Mouse (Mus musculus) limb, embryonic 11.5 days (tissue): ENCODE data around the gene Tsnaxip1. TPM values are rescaled to one million over a fixed set of nuclear protein-coding genes. Genes with fewer than 3 reads are reported as not detected.
A peak's percentile ranks its signal among the peaks of the same experiment; 100 is the strongest.
"Not testable (repeated sequence)": the region's sequence is repeated elsewhere in the genome, so short reads cannot be mapped to it uniquely, and the experiment has no call there.

ENCODE experiments used
- ATAC-seq: fragments of 200-750 bp; cut with Nextera tagmentation; 2 replicates; pipeline ENCODE4 v1.8.0; 2017; ENCODE audit warnings: low read depth; ENCODE audit not compliant: insufficient number of reproducible peaks, low FRiP score, low TSS enrichment
- DNase-seq: peaks from one replicate; pipeline ENCODE4 v3.0.0-alpha.2; 2015; ENCODE audit warnings: low spot score
- H3K27ac ChIP-seq: fragments of 300-500 bp; sonication (generic); replicated peaks from 2 replicates; pipeline ENCODE4 v1.5.1; 2014; ENCODE audit warnings: low read depth, mild to moderate bottlenecking, low read length
- H3K27me3 ChIP-seq: fragments of 300-500 bp; sonication (generic); 2 replicates; pipeline ENCODE4 v1.6.1; 2014; ENCODE audit warnings: mild to moderate bottlenecking, low read length, mixed read lengths; ENCODE audit not compliant: control insufficient read depth, insufficient read depth
- H3K36me3 ChIP-seq: fragments of 300-500 bp; sonication (generic); 2 replicates; pipeline ENCODE4 v1.6.1; 2014; ENCODE audit warnings: mild to moderate bottlenecking, low read length, moderate library complexity, mixed read lengths; ENCODE audit not compliant: control insufficient read depth, insufficient read depth
- H3K4me1 ChIP-seq: fragments of 300-500 bp; sonication (generic); 2 replicates; pipeline ENCODE4 v1.6.1; 2014; ENCODE audit warnings: low read length, mixed read lengths; ENCODE audit not compliant: control insufficient read depth, insufficient read depth
- H3K4me2 ChIP-seq: fragments of 300-500 bp; sonication (generic); 2 replicates; pipeline ENCODE4 v1.6.1; 2014; ENCODE audit warnings: low read depth, mild to moderate bottlenecking, moderate library complexity; ENCODE audit not compliant: severe bottlenecking
- H3K4me3 ChIP-seq: fragments of 300-500 bp; sonication (generic); 2 replicates; pipeline ENCODE4 v1.5.1; 2014; ENCODE audit warnings: low read depth, low read length
- H3K9ac ChIP-seq: fragments of 300-500 bp; sonication (generic); 2 replicates; pipeline ENCODE4 v1.6.1; 2014; ENCODE audit warnings: mild to moderate bottlenecking, low read length
- H3K9me3 ChIP-seq: fragments of 300-500 bp; sonication (generic); 2 replicates; pipeline ENCODE4 v1.6.1; 2016; ENCODE audit warnings: low read length; ENCODE audit not compliant: control insufficient read depth
- WGBS: fragments of 180-500 bp; shearing (Covaris S2); extraction: QIAGEN DNeasy Blood & Tissue Kit; methylation state at CpG from one replicate; pipeline ENCODE4 v1.1.7; 2014; 5-methylcytosine and 5-hydroxymethylcytosine counted together
- polyA plus RNA-seq: library from polyadenylated mRNA; unstranded; fragments of >200 nt; fragmentation: Nextera tagmentation; extraction: Ambion mirVana; gene quantifications from 2 replicates; pipeline ENCODE4 v1.2.1, GENCODE M21; 2014

Tsnaxip1 gene
- polyA plus RNA-seq, 1 experiment from 2014 or later: 0.15 TPM

DNA sequence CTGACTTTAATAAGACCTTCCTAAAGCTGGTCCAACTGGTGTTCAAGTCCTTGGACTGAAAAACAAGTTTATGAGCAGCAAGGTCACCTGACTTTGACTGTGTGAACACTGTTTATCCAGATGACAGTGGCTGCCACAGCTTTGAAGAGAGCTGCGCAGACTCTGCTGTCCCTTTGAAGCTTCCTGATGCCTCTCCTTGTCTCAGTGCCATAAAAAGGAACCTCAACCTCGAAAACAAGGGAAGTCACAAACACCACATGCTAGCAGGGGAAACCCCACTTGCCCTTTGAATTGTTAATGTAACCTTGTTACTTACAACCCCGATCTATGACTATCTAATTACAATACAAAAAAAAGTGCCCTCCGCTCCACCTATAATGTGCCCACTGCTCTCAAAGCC is 2.0 kb upstream of the Tsnaxip1 start:
- WGBS: 67% methylated on average over 4 of the region's 4 CpGs
- H3K4me3 ChIP-seq: peak overlapping the region; percentile 99
- no peaks in the 10 kb centered on the region for H3K27me3 ChIP-seq
- peaks cover 12% of the 10 kb centered on the region; the same call in 1 of the 2 replicates for H3K36me3 ChIP-seq
- ATAC-seq (no peak), DNase-seq (no peak)
- peaks cover 9% of the 10 kb centered on the region; the same call in 1 of the 2 replicates for H3K4me1 ChIP-seq
- H3K9ac ChIP-seq: no peak overlapping the region
- no peaks in the 10 kb centered on the region for H3K9me3 ChIP-seq
- H3K4me2 ChIP-seq: peak overlapping the region; percentile 63; the same call in 1 of the 2 replicates
- no peak overlapping the region for H3K27ac ChIP-seq

DNA sequence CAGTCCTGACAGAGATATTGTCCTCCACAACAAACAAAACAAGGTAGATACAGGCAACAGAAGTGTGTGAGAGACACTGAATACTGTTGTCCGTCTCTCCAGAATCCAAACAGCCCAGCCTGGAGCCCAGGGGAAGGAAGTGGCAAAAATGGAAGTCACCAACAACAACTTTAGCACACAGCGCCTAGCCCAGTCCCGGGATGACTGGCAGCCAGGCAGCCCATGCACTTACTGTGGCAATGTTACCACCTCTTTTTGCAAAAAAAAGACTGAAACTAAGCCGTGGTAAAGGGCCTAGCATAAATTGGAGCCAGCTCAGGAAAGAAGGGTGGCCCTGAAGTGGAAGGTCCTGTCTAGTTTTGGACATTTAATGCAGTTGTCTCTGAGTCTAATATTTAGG is 1.2 kb upstream of the Tsnaxip1 start:
- 10% methylated on average over 4 of the region's 4 CpGs for WGBS
- DNase-seq (no peak), ATAC-seq (no peak)
- Histone ChIP-seq H3K36me3 (peaks cover 8% of the 10 kb centered on the region; the same call in 1 of the 2 replicates), H3K27me3 (no peaks in the 10 kb centered on the region), H3K4me3 (peak overlapping the region; percentile 99), H3K27ac (no peak overlapping the region), H3K9me3 (no peaks in the 10 kb centered on the region), H3K9ac (peak overlapping the region; percentile 86), H3K4me2 (peak overlapping the region; percentile 63), H3K4me1 (peaks cover 9% of the 10 kb centered on the region; the same call in 1 of the 2 replicates)

DNA sequence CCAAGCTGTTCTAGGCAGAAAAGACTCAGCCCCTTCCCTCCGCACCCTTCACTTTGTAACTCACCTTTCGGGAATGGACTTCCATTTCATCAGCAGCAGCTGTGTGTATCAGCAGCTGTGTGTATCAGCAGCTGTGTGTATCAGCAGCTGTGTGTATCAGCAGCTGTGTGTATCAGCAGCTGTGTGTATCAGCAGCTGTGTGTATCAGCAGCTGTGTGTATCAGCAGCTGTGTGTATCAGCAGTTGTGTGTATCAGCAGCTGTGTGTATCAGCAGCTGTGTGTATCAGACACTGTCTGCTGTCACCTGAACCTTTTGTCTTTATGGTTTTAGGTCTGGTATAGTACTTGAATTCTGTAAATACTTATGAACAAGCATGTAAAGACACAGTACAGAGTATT is 6.2 kb downstream of the Tsnaxip1 start:
- H3K4me3 ChIP-seq, ATAC-seq, H3K27ac ChIP-seq, H3K27me3 ChIP-seq, H3K4me2 ChIP-seq, H3K9me3 ChIP-seq, H3K36me3 ChIP-seq, H3K4me1 ChIP-seq, H3K9ac ChIP-seq, DNase-seq: not testable (repeated sequence)
- 78% methylated on average over 2 of the region's 2 CpGs for WGBS

DNA sequence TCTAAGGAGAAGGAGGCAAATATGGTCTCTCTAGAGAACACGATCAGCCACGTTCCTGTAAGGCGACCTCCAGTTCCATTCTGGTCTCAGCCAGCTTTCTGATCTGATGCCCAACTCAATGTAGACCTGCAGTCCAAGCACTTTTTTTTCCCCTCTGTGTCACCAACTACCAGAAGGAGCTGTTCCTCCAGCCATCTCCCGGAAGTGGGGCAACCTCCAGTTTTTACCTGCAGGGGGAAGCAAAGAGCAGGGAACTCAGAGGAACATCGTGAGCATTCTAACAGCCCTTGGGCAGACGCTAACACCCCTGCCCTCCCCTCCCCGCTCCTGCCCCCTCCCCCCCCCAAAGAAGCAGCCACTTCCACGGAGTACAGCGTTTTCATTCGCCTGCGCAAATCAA is 7.8 kb downstream of the Tsnaxip1 start:
- Histone ChIP-seq H3K9ac (no peak overlapping the region), H3K4me1 (no peaks in the 10 kb centered on the region), H3K36me3 (no peaks in the 10 kb centered on the region), H3K4me2 (no peak overlapping the region), H3K9me3 (no peaks in the 10 kb centered on the region), H3K27ac (no peak overlapping the region), H3K27me3 (no peaks in the 10 kb centered on the region), H3K4me3 (no peak overlapping the region)
- peak; percentile 67 for DNase-seq
- ATAC-seq: no peak
- WGBS: 25% methylated on average over 11 of the region's 11 CpGs

- DNase-seq: no peak
- ATAC-seq: peak; percentile 47; the same call in 1 of the 2 replicates
- 81% methylated on average over 6 of the region's 6 CpGs for WGBS
- no peak overlapping the region for H3K4me3 ChIP-seq
- no peak overlapping the region for H3K9ac ChIP-seq
- H3K9me3 ChIP-seq: no peaks in the 10 kb centered on the region
- H3K27me3 ChIP-seq: no peaks in the 10 kb centered on the region
- no peaks in the 10 kb centered on the region for H3K4me1 ChIP-seq
- no peak overlapping the region for H3K4me2 ChIP-seq
- H3K27ac ChIP-seq: no peak overlapping the region
- H3K36me3 ChIP-seq: no peaks in the 10 kb centered on the region
These were observed 9.5 kb downstream of the Tsnaxip1 start for GRCm38 (mm10) chr8:105836991-105837390.

DNA sequence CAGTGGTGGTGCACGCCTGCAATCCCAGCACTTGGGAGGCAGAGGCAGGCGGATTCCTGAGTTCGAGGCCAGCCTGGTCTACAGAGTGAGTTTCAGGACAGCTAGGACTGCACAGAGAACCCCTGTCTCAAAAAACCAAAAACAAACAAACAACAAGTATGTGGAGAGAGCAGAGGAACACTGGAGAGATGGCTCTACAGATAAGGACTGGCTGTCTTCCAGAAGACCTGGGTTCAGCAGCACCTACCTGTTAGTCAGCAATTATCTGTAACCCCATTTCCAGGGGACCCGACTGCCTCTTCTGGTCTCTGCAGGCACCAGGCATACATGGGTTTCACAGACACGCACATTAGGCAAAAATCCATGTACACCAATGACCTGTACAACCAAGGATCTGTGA is 11.7 kb downstream of the Tsnaxip1 start:
- WGBS: 93% methylated on average over 5 of the region's 5 CpGs
- Histone ChIP-seq H3K4me1 (no peaks in the 10 kb centered on the region), H3K36me3 (peaks cover 4% of the 10 kb centered on the region; the same call in 1 of the 2 replicates), H3K9me3 (no peaks in the 10 kb centered on the region), H3K4me3 (no peak overlapping the region), H3K9ac (no peak overlapping the region), H3K4me2 (no peak overlapping the region), H3K27me3 (no peaks in the 10 kb centered on the region), H3K27ac (no peak overlapping the region)
- DNase-seq: no peak
- ATAC-seq: no peak

DNA sequence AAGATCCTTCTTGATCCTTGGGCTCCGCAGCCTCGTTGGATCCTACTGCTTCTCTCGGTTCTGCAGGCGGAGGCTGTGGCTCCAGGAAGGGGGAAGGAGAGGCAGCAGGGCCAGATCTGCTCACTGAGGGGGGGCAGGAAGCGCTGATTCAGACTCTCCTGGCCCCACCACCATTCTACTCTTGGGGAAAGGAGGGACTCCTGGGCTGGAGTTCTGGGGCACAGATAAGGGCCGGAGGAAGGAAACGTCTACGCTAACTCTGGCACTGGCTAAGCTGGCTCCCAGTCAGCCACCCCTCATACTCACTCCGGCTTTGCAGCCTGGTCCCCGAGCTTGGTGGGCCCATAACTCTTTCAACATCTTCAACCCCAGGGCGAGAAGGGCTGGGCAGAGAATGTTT is 19.1 kb downstream of the Tsnaxip1 start:
- Histone ChIP-seq H3K27ac (no peak overlapping the region), H3K9ac (no peak overlapping the region), H3K4me1 (peaks cover 3% of the 10 kb centered on the region; the same call in 1 of the 2 replicates), H3K9me3 (no peaks in the 10 kb centered on the region), H3K4me3 (no peak overlapping the region), H3K4me2 (no peak overlapping the region), H3K27me3 (no peaks in the 10 kb centered on the region), H3K36me3 (peaks cover 28% of the 10 kb centered on the region)
- ATAC-seq (no peak), DNase-seq (no peak)
- WGBS: 93% methylated on average over 11 of the region's 11 CpGs

- 85% methylated on average over 4 of the region's 4 CpGs for whole genome bisulfite sequencing
These were observed 22.5 kb downstream of the Tsnaxip1 start for GRCm38 (mm10) chr8:105850014-105850413.

DNA sequence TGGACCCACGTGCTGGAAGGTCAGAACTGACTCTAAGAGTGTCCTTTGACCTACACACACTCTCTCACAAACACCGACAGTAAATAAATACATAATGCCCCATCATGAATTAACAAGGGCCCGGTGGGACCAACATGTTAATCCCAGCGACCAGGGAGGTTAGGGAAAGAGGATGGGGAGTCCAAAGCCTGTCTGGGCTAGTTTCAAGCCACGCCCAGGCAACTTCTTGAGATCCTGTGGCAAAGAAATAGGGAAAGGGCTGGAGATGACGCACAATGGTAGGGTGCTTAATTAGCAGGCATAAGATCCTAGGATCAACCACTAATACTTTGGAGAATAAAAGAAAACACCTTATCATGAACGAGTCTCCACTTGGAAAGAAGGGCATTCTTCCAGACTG is 23.1 kb downstream of the Tsnaxip1 start:
- Histone ChIP-seq H3K4me2 (peak overlapping the region; percentile 30; the same call in 1 of the 2 replicates), H3K4me1 (peaks cover 3% of the 10 kb centered on the region; the same call in 1 of the 2 replicates), H3K9ac (no peak overlapping the region), H3K36me3 (peaks cover 16% of the 10 kb centered on the region), H3K27ac (no peak overlapping the region), H3K27me3 (no peaks in the 10 kb centered on the region), H3K4me3 (no peak overlapping the region; the same call in 1 of the 2 replicates), H3K9me3 (no peaks in the 10 kb centered on the region)
- ATAC-seq (no peak), DNase-seq (no peak)
- 80% methylated on average over 7 of the region's 7 CpGs for WGBS

More at GRCm38 (mm10) chr8:105850014-105850413, 22.5 kb downstream of the Tsnaxip1 start:
- Histone ChIP-seq H3K9ac (no peak overlapping the region), H3K27ac (no peak overlapping the region), H3K4me3 (no peak overlapping the region), H3K9me3 (no peaks in the 10 kb centered on the region), H3K4me1 (peaks cover 3% of the 10 kb centered on the region; the same call in 1 of the 2 replicates), H3K4me2 (no peak overlapping the region), H3K36me3 (peaks cover 18% of the 10 kb centered on the region), H3K27me3 (no peaks in the 10 kb centered on the region)
- DNase-seq (no peak), ATAC-seq (no peak)
